Mouse (Mus musculus) MN1 (cell line): ENCODE results near the gene Crocc2.
A peak's percentile ranks its signal among the peaks of the same experiment; 100 is the strongest.
"Not testable (repeated sequence)": the region's sequence is repeated elsewhere in the genome, so short reads cannot be mapped to it uniquely, and the experiment has no call there.

Source experiments
- DNase-seq: peaks from one replicate; pipeline ENCODE4 v3.0.0-alpha.2; 2016; ENCODE audit warnings: low spot score

Gene Crocc2

DNA sequence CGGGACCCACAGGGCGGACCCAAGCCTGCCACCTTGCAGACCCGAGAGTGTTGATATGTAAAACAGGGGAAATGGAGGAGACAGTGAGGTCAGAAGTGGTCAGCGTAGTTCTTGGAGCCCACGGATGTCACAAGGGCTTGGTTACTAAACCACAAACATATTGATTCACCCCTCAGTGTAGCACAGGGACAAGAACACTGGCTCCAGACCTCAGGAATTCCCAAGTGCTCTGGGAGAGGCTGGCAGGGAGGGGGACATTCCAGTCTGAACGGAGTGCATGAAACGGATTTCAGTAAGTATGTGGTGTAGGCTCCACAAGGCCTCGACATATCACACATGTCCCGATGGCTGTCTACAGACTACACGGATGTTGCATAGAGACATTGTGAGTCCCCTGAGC, 6.6 kb upstream of the Crocc2 start:
- DNase-seq: no peak

DNA sequence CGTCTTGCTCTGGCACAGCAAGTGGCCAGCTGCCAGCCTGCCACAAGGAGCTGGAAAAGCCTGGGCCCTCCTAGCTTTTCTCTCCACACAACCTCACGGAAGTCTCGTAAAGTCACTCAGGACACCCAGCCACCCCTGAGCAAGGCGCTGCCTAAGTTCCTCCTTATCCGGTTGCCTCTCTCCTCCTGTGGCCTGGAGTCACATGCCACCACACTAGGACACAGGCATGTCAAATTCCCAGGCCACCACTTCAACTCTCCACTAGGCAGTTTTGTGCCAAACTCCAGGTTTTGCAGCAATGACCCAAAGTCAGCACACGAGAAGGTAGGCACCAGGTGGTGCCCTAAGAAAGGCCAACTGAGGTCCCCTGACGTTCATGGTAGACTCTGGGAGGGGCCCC, 5.9 kb upstream of the Crocc2 start:
- no peak for DNase-seq

GRCm38 (mm10) chr1:93165447-93165846, 3.1 kb upstream of the Crocc2 start:
- no peak for DNase-seq

DNA sequence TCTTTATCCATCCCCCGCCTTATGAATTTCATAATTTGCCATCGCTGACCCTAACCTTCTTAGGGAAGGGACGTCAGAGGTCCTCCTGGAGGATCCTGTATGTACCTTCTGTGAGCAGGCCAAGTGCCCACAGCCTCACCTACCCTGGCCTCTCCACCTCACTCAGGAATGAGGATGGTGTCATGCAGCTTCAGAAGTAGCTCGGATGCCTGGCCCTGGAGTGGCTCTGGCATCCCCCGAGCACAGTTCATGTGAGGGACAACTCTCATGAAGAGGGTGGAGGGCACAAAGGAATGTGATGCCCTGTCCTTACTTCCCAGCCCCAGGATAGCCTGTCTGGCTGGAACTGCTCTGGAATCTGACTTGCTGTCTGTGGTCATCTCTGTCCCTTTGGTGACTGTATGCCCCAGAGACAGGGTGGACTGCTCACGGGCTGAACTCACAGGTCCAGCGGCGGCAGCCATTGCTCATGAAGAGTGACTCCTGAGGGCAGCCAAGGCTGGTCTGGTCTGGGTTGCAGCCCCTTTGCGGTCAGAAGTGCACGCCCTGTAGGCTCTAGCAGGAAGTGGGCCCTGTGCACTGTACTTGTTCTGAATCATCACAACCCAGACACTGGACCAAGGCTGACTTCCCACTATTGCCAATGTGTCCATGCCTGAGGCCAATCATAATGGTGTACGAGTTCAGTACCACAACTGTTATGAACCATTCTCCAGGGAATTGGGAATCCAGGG, 2.0 kb upstream of the Crocc2 start:
- DNase-seq: no peak

- DNase-seq: no peak
These were observed 5.1 kb downstream of the Crocc2 start for GRCm38 (mm10) chr1:93173665-93174064.

GRCm38 (mm10) chr1:93174399-93174798, 5.9 kb downstream of the Crocc2 start:
- peak; percentile 87 for DNase-seq

- no peak for DNase-seq
These were observed 7.3 kb downstream of the Crocc2 start for GRCm38 (mm10) chr1:93175849-93176248.

DNA sequence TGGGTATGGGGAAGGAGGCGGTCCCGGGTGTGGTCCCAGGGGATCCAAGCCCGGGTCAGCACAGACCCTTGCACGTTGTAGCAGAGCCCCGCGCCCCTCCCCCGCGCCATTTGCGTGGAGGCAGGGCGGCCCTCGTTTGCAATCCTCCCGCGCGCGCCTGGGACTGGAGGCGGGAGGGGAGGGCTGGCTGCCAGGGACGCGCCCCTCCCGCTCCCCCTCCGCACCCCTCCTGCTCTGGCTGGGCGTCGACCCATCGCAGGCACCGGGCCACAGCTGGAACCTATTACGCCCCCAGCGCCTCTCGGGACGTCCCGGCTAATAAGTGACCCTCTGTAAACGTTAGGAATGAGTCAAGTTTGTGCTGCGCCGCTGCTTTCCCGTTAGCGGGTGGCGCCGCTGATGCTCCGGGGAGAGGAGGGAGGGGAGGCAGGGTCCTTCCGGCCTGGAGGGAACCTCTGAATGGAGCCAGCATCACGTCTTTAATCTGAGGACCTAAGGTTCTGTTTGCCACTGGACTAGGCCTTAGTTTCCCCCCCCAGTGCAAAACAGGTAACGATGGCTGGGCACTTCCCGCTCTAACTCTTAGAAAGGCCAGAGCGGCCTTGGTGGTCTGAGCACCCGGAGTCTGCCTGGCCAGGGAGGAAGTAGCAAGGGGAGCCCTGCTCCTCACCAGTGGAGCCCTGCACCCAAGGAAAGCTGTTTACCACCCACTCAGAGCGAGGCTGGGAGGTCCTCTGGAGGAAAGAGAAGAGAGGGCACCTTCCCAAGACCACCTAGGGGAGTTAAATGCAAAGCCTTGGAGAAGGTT, 8.2 kb downstream of the Crocc2 start:
- peak; percentile 58 for DNase-seq

DNA sequence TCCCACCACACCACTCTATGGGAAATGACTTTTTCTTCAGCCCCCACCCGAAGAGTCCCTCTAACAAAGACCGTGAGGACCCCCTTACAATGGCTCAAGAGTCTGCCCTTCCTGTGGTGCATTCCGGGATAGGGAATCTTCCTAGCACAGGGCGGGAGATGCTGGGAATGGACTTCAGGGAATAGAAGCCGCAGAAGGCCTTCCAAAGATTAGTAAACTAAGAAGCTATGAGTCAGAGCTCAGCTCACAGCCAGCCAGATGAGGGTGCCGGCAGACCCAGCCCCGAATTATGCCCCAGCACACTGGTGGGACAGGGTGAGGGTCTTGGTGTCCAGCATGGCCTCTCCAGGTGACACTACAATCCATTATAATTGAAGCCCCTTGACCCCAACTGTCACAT, 13.8 kb downstream of the Crocc2 start:
- DNase-seq: no peak

GRCm38 (mm10) chr1:93184071-93184828, 15.7 kb downstream of the Crocc2 start:
- no peak for DNase-seq

DNA sequence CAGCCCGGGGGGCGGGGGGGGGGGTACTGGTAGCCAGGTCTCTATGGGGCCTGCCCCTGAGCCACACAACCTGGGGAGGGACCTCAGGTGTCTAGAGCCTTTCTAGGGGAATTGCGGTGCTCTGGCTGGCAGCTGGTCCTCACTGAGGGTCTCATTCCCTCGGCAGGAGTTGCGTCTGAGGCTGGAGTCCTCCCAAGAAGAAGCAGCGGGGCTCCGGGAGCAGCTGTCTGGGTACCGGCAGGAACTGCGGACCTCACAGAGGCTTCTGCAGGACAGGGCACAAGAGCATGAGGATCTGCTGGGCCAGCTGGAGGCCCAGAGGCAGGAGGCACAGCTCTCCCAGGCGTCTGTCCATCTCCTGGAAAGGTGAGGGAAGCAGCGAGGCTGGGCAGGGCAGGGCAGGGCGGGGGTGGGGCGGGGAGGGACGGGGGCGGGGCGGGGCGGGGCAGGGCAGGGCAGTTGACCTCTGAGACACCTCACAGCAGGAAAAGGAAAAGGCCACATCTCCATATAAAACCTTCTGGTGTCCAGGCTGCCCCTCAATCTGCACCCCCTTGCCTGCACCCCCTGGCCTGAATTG, 22.3 kb downstream of the Crocc2 start:
- no peak for DNase-seq

GRCm38 (mm10) chr1:93194961-93195360, 26.4 kb downstream of the Crocc2 start:
- DNase-seq: no peak

- DNase-seq: not testable (repeated sequence)
These were observed 28.9 kb downstream of the Crocc2 start for GRCm38 (mm10) chr1:93197454-93197853.

- no peak for DNase-seq
These were observed 29.4 kb downstream of the Crocc2 start for GRCm38 (mm10) chr1:93197916-93198315.

GRCm38 (mm10) chr1:93206277-93206970, 37.9 kb downstream of the Crocc2 start:
- DNase-seq: peak; percentile 49

DNA sequence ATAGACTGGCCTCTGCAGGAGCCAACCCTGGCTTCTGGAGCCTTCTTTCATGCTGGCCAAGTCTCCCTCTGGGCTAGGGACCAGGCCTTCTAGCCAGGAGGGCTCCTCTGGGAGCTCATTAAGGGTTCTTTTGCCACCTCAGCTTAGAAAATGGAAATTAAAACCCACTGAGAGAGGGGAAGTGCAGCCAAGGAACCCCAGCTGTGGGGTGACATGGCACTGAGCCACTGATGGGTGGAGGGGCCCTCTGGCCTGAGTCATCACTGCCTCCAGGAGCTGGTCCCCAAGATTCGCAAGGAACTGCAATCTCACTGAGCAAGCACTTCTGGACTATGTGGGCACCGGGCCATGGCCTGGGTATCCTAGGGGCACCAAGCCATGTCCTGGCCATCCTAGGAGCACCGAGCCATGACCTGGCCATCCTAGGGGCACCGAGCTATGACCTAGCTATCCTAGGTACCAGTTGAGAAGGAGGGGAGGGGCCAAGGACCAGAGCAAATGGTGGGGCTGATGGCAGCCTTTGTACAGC, 39.1 kb downstream of the Crocc2 start:
- no peak for DNase-seq

- DNase-seq: peak; percentile 84
These were observed 41.7 kb downstream of the Crocc2 start for GRCm38 (mm10) chr1:93210213-93210641.

- DNase-seq: peak; percentile 22
These were observed 42.5 kb downstream of the Crocc2 start for GRCm38 (mm10) chr1:93211019-93211418.

DNA sequence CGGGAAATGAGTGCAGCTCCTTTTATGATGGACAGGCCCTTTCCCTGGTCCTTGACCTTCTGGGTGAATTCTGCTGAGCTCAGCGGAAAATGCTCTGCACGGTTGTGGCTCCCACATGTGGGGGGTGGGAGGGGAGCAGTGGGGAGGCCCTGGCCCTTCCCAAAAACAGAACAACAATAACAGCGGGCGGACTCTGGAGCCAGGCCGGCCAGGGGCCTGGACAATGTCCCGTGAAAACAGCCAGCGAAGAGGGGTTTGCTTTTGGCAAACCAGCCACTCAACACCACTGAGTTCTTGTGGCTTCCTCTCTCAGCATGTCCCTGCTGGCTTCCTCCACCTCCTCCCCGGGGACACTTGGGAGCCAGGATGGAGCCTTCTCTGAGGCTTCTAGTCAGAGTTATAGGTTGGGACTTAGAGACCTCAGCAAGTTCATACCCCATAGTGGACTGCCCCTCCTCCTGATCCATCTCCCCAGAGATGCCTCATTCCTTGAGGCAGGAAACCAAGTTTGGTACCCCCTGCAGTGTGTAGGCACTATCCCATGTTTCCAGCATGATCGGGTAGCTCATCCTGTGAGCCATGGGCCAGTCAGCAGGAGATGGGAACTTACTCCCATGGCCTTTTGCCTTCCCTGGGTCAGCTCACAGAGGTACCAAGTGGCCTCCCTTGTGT, 43.2 kb downstream of the Crocc2 start:
- DNase-seq: peak; percentile 53

DNA sequence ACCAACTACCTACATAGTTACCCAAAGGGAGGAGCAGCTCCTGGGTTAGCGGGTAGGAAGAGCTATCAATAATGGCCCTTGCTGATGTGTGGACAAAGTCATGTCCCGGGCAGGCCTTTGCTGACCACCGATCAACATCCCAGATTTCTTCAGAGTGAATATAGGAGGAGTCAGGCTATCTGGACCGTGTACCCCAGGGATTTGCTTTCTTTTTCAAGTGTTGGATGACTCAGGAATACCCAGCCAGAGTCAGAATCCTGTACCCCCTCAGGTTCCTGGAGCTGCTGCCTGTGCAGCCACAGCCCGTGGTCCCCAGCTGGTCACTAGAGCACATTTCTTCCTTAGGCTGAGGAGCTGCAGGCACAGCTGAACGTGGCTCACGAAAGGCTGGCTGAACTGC, 43.9 kb downstream of the Crocc2 start:
- DNase-seq: no peak

DNA sequence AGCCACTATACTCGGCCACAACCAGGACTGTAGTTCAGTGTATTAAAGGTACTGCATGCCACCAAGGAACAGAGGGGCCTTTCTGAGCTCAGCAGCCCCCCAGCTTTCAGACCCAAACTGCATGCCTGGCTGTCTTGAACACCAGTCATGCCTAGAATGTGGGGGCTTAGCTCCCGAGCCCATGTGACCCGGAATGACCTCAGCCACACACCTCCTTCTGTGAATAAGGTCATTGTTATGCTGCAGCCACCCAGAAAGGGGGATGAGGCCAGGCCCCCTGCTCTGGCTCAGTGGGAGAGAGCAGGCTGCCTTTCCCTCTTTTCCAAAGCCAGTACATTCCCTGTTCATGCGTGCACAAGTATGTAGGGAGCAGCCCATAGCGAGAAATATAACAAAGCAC, 46.1 kb downstream of the Crocc2 start:
- DNase-seq: no peak
